Mouse (Mus musculus) heart, adult 11 months (tissue): ENCODE data around the gene Nr5a2.

Experiments
- DNase-seq: peaks from one replicate; pipeline ENCODE4 v3.0.0; 2022

Nr5a2 gene

DNA sequence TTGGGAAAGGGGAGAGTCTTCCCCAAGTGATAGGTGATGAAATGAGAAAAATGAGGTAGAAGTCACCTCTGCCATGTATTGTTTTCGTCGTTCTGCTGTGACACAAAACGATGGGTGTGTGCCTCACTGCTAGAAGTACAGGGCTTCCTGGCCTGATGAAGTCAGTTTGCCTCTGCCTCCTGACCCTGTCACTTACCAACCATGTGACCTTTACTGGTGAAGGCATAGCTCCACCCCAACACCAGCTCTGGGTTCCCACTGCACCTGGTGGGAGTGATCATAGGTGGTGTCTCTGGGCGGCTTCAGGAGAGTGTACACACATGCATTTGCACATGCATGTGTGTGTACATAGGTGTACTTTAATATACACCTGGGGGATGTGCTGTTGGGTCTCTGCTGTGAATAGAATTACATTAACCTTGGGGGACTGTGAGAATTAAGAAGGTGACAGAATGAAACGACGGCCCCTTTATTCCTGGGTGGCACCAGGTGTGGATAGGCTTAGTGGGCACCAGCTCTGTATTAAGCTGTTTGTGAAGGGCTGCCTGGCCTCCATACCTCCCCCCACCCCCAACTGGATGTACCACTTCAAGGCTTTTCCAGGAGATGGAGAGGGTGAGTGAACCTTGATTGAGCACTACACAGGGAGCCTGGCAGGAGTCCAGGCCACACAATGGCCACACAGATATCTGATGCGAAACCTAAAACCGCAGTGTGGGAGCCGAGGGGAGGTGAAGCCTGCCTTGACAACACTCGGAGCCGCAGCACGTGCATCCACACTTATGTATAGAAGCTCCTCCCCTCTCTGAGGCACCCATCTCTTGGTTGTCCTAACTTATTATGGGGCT is 127.7 kb downstream of the Nr5a2 start:
- peak; percentile 80 for DNase-seq

DNA sequence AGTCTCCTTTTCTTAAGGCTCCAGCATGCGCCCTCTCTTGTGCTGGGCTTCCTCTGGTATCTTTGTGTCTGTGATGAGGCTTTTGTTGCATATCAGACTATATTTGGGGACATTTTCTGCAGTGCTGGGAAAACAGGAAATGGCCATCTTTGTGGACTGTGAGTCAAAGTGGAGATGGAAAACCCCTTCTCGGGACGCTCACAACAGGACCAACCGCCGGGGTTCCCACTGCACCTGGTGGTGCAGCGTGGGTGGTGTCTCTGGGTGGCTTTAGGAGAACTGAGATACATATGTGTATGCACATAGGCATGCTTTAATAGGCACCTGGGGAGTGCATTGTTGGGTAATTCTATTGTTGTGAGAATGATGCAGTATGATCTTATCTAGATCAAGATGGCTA is 129.3 kb downstream of the Nr5a2 start:
- peak; percentile 87 for DNase-seq

DNA sequence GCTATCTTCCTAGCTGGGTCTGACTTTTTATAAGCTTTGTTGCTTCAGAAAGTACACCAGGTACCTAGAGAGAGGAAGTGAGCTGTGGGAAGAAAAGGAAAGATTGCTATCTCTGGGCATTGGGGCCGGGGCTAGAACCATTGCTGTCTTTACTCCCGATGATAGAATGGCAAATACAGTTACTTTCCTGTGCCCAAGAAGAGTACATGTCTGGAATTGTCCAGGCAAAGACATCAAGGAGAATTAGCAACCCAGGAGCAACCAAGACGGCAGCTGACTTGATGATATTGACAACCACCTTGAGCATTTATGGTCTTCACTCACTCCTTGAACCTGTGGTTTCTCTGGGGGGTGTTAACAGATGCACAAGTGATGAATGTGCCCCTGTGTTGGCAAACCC is 130.3 kb downstream of the Nr5a2 start:
- peak; percentile 63 for DNase-seq

DNA sequence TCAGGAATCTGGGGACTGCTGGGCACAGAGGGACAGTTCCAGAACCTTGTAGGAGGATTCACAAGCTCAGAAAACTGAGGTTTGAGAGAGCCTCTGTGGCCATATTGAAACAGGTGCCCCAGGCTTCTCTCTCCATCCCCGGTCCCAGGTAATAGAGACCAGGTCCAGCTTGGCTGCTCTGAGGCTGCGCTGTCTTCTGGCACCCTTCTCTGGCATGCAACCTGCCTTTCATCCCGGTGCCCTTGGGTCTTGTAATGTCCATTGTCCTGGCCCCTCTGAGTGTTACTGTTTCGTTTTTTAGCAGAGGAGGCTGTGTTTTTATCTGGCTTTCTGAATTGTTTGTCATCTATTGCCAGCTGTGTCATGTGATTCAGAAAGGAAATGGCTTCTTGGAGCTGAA is 136.4 kb downstream of the Nr5a2 start:
- DNase-seq, result peak; percentile 57

DNA sequence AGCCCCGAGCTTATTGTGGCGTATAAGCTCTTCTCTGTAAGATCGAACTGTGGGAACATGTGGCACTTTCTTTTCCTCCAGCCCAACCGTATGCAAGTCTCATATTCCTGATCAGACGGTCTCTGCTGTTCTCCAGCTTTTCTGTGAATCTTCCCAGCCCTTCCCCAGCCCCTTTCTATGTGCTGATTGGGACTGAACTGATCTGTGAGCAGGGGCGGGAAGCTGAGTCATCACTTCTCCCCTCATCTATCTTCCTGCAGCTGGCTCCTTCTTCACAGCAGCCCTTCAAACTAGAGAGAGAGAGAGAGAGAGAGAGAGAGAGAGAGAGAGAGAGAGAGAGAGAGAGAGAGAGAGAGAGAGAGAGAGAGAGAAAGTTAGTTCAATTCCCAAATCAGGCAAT is 159.6 kb downstream of the Nr5a2 start:
- DNase-seq, result peak; percentile 12

DNA sequence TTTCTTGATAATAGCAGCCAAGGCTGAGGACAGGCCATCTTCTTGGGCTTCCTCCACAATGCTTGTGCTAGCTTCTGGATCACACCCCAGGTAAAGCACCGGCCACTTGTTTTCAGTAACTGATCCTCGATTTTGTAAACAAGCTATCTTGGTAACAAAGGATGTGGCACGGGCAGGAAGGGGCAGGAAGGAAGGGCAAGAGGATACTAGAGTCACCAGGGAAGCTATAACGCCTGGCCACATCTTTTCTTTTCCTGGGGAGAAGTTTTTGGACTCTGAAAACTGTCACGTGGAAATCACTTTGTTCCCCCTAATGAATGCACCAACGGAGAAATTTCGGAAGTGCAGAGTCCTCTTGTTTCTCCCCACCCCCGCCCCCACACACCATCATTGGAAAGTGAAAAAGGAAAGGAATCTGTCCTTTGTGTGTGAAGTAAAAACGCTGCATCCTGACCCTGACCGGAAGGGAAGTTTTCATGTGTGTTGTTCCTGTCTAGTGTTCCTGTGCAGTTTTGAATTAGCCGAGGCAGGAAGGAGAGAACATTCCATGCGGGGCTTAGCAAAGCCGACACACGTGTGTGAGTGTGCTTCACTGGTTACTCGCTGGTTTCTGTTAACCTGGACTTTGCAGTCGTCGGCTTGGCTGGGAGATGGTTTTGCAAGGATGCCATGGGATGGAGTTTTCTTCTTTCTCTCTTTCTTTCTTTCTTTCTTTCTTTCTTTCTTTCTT is 163.7 kb downstream of the Nr5a2 start:
- DNase-seq, result peak; percentile 84

DNA sequence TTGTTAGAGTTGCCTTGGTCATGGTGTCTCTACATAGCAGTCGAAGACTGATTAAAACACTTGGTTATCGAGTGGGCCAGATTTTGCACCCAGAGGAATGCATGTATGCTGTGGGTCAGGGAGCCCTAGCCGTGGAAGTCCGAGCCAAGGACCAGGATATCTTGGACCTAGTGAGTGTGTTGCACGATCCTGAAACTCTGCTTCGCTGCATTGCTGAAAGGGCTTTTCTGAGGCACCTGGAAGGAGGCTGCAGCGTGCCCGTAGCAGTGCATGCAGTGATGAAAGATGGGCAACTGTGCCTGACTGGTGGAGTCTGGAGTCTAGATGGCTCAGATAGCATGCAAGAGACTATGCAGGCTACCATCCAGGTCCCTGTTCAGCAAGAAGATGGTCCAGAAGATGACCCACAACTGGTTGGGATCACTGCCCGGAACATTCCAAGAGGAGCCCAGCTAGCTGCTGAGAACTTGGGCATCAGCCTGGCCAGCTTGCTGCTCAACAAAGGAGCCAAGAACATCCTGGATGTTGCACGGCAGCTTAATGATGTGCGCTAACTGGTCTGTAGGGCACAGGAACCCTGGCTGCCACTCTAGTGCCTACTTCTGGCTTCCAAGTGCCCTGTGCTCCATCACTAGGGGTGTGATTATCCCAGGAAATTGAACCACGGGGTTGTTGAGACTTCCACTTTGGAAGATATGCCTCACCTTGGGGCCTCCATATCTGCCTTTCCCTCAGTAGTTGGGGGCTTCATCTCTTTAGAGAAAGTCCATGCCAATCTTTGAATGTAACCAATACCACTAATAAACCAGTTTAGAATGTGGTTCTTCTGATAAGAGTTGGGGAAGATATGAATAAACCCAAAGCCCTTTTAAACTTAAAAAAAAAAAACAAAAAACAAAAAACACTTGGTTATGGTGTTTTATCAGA is 167.0 kb downstream of the Nr5a2 start:
- peak; percentile 66 for DNase-seq
